Mouse (Mus musculus) olfactory bulb, adult 2 months (tissue): ENCODE data around the gene Limk2.

ENCODE experiments used
- CTCF ChIP-seq: fragments of 200-500 bp; IDR thresholded peaks from 2 replicates; pipeline ENCODE4 v1.5.1; 2012; ENCODE audit warnings: low read depth, mild to moderate bottlenecking, low read length, moderate library complexity; ENCODE audit not compliant: insufficient read depth
- POLR2A ChIP-seq: fragments of 200-500 bp; IDR thresholded peaks from 2 replicates; pipeline ENCODE4 v1.6.1; 2012; ENCODE audit warnings: mild to moderate bottlenecking, low read depth, low read length, moderate library complexity; ENCODE audit not compliant: insufficient read depth

DNA sequence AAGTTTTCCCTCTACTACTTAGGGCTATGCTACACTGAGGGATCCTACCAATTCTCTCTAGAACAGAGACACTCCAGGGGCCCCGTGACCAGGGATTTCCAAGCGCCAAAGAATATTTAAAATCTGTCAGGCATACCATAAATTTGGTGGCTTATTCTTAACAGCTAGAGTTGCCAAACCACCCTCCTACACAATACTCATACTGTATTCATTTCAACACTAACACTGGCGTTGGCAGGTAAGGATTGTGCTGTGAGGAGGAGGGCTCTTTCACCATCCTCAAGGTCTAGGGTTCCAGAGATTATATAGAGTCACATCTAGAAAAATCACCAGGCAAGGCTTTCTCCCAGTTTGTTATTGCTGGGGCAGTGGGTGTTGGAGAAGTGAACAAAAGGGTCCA is 7.4 kb upstream of the Limk2 start:
- TF ChIP-seq CTCF = no peak
- no peak for TF ChIP-seq POLR2A
